Mouse (Mus musculus): ENCODE results near the gene Trnau1ap.
"Not testable (repeated sequence)": the region's sequence is repeated elsewhere in the genome, so short reads cannot be mapped to it uniquely, and the experiment has no call there.

The Trnau1ap gene

GRCm38 (mm10) chr4:132341451-132341850 is 12.1 kb upstream of the Trnau1ap start:
- DNase-seq: no peak

- DNase-seq: peak; percentile 29
These were observed 9.6 kb upstream of the Trnau1ap start for GRCm38 (mm10) chr4:132338943-132339342.

GRCm38 (mm10) chr4:132332880-132333279 is 3.5 kb upstream of the Trnau1ap start:
- no peak for DNase-seq

GRCm38 (mm10) chr4:132331960-132332359 is 2.6 kb upstream of the Trnau1ap start:
- DNase-seq: no peak

- no peak for DNase-seq
These were observed 557 bp upstream of the Trnau1ap start for GRCm38 (mm10) chr4:132329835-132330354.

GRCm38 (mm10) chr4:132328391-132328982 is 851 bp downstream of the Trnau1ap start:
- no peak for DNase-seq

GRCm38 (mm10) chr4:132326481-132326880 is 2.9 kb downstream of the Trnau1ap start:
- DNase-seq: no peak

GRCm38 (mm10) chr4:132315711-132316110 is 13.6 kb downstream of the Trnau1ap start:
- no peak for DNase-seq

- no peak for DNase-seq
These were observed 16.7 kb downstream of the Trnau1ap start for GRCm38 (mm10) chr4:132312627-132313026.

GRCm38 (mm10) chr4:132311801-132312200 is 17.5 kb downstream of the Trnau1ap start:
- DNase-seq: no peak

GRCm38 (mm10) chr4:132311209-132311608 is 18.1 kb downstream of the Trnau1ap start:
- no peak for DNase-seq

GRCm38 (mm10) chr4:132309849-132310472 is 19.4 kb downstream of the Trnau1ap start:
- peak; percentile 60 for DNase-seq

- DNase-seq: no peak
These were observed 20.0 kb downstream of the Trnau1ap start for GRCm38 (mm10) chr4:132309140-132309848.

- peak; percentile 94 for DNase-seq
These were observed 20.8 kb downstream of the Trnau1ap start for GRCm38 (mm10) chr4:132308437-132309139.

- no peak for DNase-seq
These were observed 23.3 kb downstream of the Trnau1ap start for GRCm38 (mm10) chr4:132306004-132306403.

GRCm38 (mm10) chr4:132305276-132305675 is 24.1 kb downstream of the Trnau1ap start:
- no peak for DNase-seq

GRCm38 (mm10) chr4:132303484-132303883 is 25.9 kb downstream of the Trnau1ap start:
- not testable (repeated sequence) for DNase-seq

GRCm38 (mm10) chr4:132302939-132303479 is 26.3 kb downstream of the Trnau1ap start, which contains the start of gene Rab42:
TSS of gene Rab42 (minus strand) at chr4:132303385.
- peak; percentile 71 for DNase-seq

- no peak for DNase-seq
These were observed 27.1 kb downstream of the Trnau1ap start for GRCm38 (mm10) chr4:132301965-132302938.

- no peak for DNase-seq
These were observed 27.9 kb downstream of the Trnau1ap start for GRCm38 (mm10) chr4:132301486-132301885.

GRCm38 (mm10) chr4:132299849-132300248 is 29.5 kb downstream of the Trnau1ap start:
- no peak for DNase-seq

All from lung, postnatal 10 days (tissue).